Mouse (Mus musculus): ENCODE results near the gene Pus1. TPM values are rescaled to one million over a fixed set of nuclear protein-coding genes. Genes with fewer than 3 reads are reported as not detected.

The Pus1 gene
- polyA plus RNA-seq, 1 experiment from 2014 or later = 31.3 TPM

GRCm38 (mm10) chr5:110786081-110786835, 5.8 kb upstream of the Pus1 start:
- Histone ChIP-seq H3K9ac (ENCODE audit: low read length) (no peak overlapping the region), H3K27ac (ENCODE audit: low read length) (peak overlapping the region; percentile 49), H3K4me2 (ENCODE audit: low read depth, low read length) (no peak overlapping the region), H3K9me3 (replicated peaks; ENCODE audit: control insufficient read depth, low read length) (no peaks in the 10 kb centered on the region), H3K36me3 (ENCODE audit: control insufficient read depth, insufficient read depth) (peaks cover 45% of the 10 kb centered on the region), H3K27me3 (ENCODE audit: control insufficient read depth, insufficient read depth, low read length) (no peaks in the 10 kb centered on the region), H3K4me1 (ENCODE audit: control insufficient read depth, insufficient read depth, low read length) (no peaks in the 10 kb centered on the region), H3K4me3 (ENCODE audit: low read length) (no peak overlapping the region)
- ATAC-seq (replicated peaks; ENCODE audit: extremely low read depth, insufficient read depth, low FRiP score) = peak; percentile 54; the same call in 1 of the 2 replicates
- WGBS = 66% methylated on average over 11 of the region's 11 CpGs

GRCm38 (mm10) chr5:110783150-110783549, 2.7 kb upstream of the Pus1 start:
- Histone ChIP-seq H3K27me3 (ENCODE audit: control insufficient read depth, insufficient read depth, low read length) (no peaks in the 10 kb centered on the region), H3K9me3 (replicated peaks; ENCODE audit: control insufficient read depth, low read length) (no peaks in the 10 kb centered on the region), H3K9ac (ENCODE audit: low read length) (no peak overlapping the region), H3K4me2 (ENCODE audit: low read depth, low read length) (no peak overlapping the region), H3K27ac (ENCODE audit: low read length) (no peak overlapping the region), H3K4me3 (ENCODE audit: low read length) (no peak overlapping the region), H3K36me3 (ENCODE audit: control insufficient read depth, insufficient read depth) (peaks cover 24% of the 10 kb centered on the region), H3K4me1 (ENCODE audit: control insufficient read depth, insufficient read depth, low read length) (peaks cover 13% of the 10 kb centered on the region)
- 64% methylated on average over 8 of the region's 8 CpGs for WGBS
- ATAC-seq (replicated peaks; ENCODE audit: extremely low read depth, insufficient read depth, low FRiP score) = no peak

- Histone ChIP-seq H3K27ac (ENCODE audit: low read length) (no peak overlapping the region), H3K4me1 (ENCODE audit: control insufficient read depth, insufficient read depth, low read length) (peaks cover 13% of the 10 kb centered on the region), H3K9me3 (replicated peaks; ENCODE audit: control insufficient read depth, low read length) (no peaks in the 10 kb centered on the region), H3K36me3 (ENCODE audit: control insufficient read depth, insufficient read depth) (peaks cover 15% of the 10 kb centered on the region; the same call in 1 of the 2 replicates), H3K27me3 (ENCODE audit: control insufficient read depth, insufficient read depth, low read length) (no peaks in the 10 kb centered on the region), H3K4me2 (ENCODE audit: low read depth, low read length) (no peak overlapping the region), H3K9ac (ENCODE audit: low read length) (no peak overlapping the region), H3K4me3 (ENCODE audit: low read length) (no peak overlapping the region)
- ATAC-seq (replicated peaks; ENCODE audit: extremely low read depth, insufficient read depth, low FRiP score) = no peak
- WGBS = 76% methylated on average over 7 of the region's 7 CpGs
Observed at GRCm38 (mm10) chr5:110781529-110782238, 1.2 kb upstream of the Pus1 start.

- ATAC-seq (replicated peaks; ENCODE audit: extremely low read depth, insufficient read depth, low FRiP score) = peak; percentile 53; the same call in 1 of the 2 replicates
- Histone ChIP-seq H3K9ac (ENCODE audit: low read length) (peak overlapping the region; percentile 84), H3K36me3 (ENCODE audit: control insufficient read depth, insufficient read depth) (peaks cover 9% of the 10 kb centered on the region), H3K27me3 (ENCODE audit: control insufficient read depth, insufficient read depth, low read length) (no peaks in the 10 kb centered on the region), H3K9me3 (replicated peaks; ENCODE audit: control insufficient read depth, low read length) (no peaks in the 10 kb centered on the region), H3K4me2 (ENCODE audit: low read depth, low read length) (peak overlapping the region; percentile 65), H3K27ac (ENCODE audit: low read length) (peak overlapping the region; percentile 4; the same call in 1 of the 2 replicates), H3K4me3 (ENCODE audit: low read length) (peak overlapping the region; percentile 75), H3K4me1 (ENCODE audit: control insufficient read depth, insufficient read depth, low read length) (peaks cover 13% of the 10 kb centered on the region)
- 54% methylated on average over 10 of the region's 10 CpGs for WGBS
Observed at GRCm38 (mm10) chr5:110780761-110781528, 486 bp upstream of the Pus1 start.

GRCm38 (mm10) chr5:110779276-110779997, 1.0 kb downstream of the Pus1 start:
- Histone ChIP-seq H3K36me3 (ENCODE audit: control insufficient read depth, insufficient read depth) (peaks cover 12% of the 10 kb centered on the region), H3K4me2 (ENCODE audit: low read depth, low read length) (peak overlapping the region; percentile 65), H3K9ac (ENCODE audit: low read length) (peak overlapping the region; percentile 84), H3K4me3 (ENCODE audit: low read length) (peak overlapping the region; percentile 75), H3K9me3 (replicated peaks; ENCODE audit: control insufficient read depth, low read length) (no peaks in the 10 kb centered on the region), H3K27ac (ENCODE audit: low read length) (no peak overlapping the region), H3K4me1 (ENCODE audit: control insufficient read depth, insufficient read depth, low read length) (peaks cover 13% of the 10 kb centered on the region), H3K27me3 (ENCODE audit: control insufficient read depth, insufficient read depth, low read length) (no peaks in the 10 kb centered on the region)
- ATAC-seq (replicated peaks; ENCODE audit: extremely low read depth, insufficient read depth, low FRiP score) = no peak
- WGBS = 18% methylated on average over 15 of the region's 15 CpGs

GRCm38 (mm10) chr5:110778263-110778662, 2.2 kb downstream of the Pus1 start:
- Histone ChIP-seq H3K9ac (ENCODE audit: low read length) (no peak overlapping the region), H3K4me3 (ENCODE audit: low read length) (no peak overlapping the region), H3K4me1 (ENCODE audit: control insufficient read depth, insufficient read depth, low read length) (peaks cover 13% of the 10 kb centered on the region), H3K36me3 (ENCODE audit: control insufficient read depth, insufficient read depth) (peaks cover 19% of the 10 kb centered on the region), H3K9me3 (replicated peaks; ENCODE audit: control insufficient read depth, low read length) (no peaks in the 10 kb centered on the region), H3K27ac (ENCODE audit: low read length) (no peak overlapping the region), H3K4me2 (ENCODE audit: low read depth, low read length) (no peak overlapping the region), H3K27me3 (ENCODE audit: control insufficient read depth, insufficient read depth, low read length) (no peaks in the 10 kb centered on the region)
- no peak for ATAC-seq (replicated peaks; ENCODE audit: extremely low read depth, insufficient read depth, low FRiP score)
- WGBS = 88% methylated on average over 12 of the region's 12 CpGs

GRCm38 (mm10) chr5:110776141-110776540, 4.3 kb downstream of the Pus1 start:
- H3K36me3 ChIP-seq (ENCODE audit: control insufficient read depth, insufficient read depth) = peaks cover 19% of the 10 kb centered on the region
- H3K9ac ChIP-seq (ENCODE audit: low read length) = no peak overlapping the region
- H3K9me3 ChIP-seq (replicated peaks; ENCODE audit: control insufficient read depth, low read length) = no peaks in the 10 kb centered on the region
- WGBS = 89% methylated on average over 2 of the region's 2 CpGs
- H3K27me3 ChIP-seq (ENCODE audit: control insufficient read depth, insufficient read depth, low read length) = no peaks in the 10 kb centered on the region
- H3K27ac ChIP-seq (ENCODE audit: low read length) = no peak overlapping the region
- no peak overlapping the region for H3K4me2 ChIP-seq (ENCODE audit: low read depth, low read length)
- no peak overlapping the region for H3K4me3 ChIP-seq (ENCODE audit: low read length)
- ATAC-seq (replicated peaks; ENCODE audit: extremely low read depth, insufficient read depth, low FRiP score) = no peak
- H3K4me1 ChIP-seq (ENCODE audit: control insufficient read depth, insufficient read depth, low read length) = peaks cover 13% of the 10 kb centered on the region

- H3K9ac ChIP-seq (ENCODE audit: low read length) = no peak overlapping the region
- WGBS = 91% methylated on average over 11 of the region's 11 CpGs
- H3K4me1 ChIP-seq (ENCODE audit: control insufficient read depth, insufficient read depth, low read length) = peaks cover 8% of the 10 kb centered on the region
- H3K27ac ChIP-seq (ENCODE audit: low read length) = no peak overlapping the region
- H3K4me3 ChIP-seq (ENCODE audit: low read length) = no peak overlapping the region
- H3K27me3 ChIP-seq (ENCODE audit: control insufficient read depth, insufficient read depth, low read length) = no peaks in the 10 kb centered on the region
- H3K36me3 ChIP-seq (ENCODE audit: control insufficient read depth, insufficient read depth) = peaks cover 19% of the 10 kb centered on the region
- ATAC-seq (replicated peaks; ENCODE audit: extremely low read depth, insufficient read depth, low FRiP score) = no peak
- no peak overlapping the region for H3K4me2 ChIP-seq (ENCODE audit: low read depth, low read length)
- no peaks in the 10 kb centered on the region for H3K9me3 ChIP-seq (replicated peaks; ENCODE audit: control insufficient read depth, low read length)
Observed at GRCm38 (mm10) chr5:110774511-110774910, 5.9 kb downstream of the Pus1 start.

All from heart, embryonic 16.5 days (tissue).